18 mouse cellular contexts compared by ENCODE assay signal in genomic region chr14:108459356-108459755, GRCm38 (mm10).
A peak's percentile ranks its signal among the peaks of the same experiment; 100 is the strongest.
DNase-seq lines count a peak whose midpoint lies in the region; ATAC-seq and TF ChIP-seq lines count a peak whose summit lies in the region.
"Had no signal": no experiment of that assay in that cellular context is flagged by ENCODE, and none has a peak within 500 bp of the region (broad histone marks: within the 10 kb centered on the region; RNA-seq: fewer than 3 reads in every experiment).

No protein-coding gene starts in this region.

- DNase-seq in forebrain, embryonic 14.5 days (ENCODE audit: low spot score), result peak; percentile 61
- DNase-seq in kidney, adult 2 months, result peak; percentile 3
- DNase-seq in kidney, postnatal 14 days, result no peak
- DNase-seq in lung, embryonic 14.5 days, result peak; percentile 34
- no peak for DNase-seq in lung, postnatal 14 days
- DNase-seq in heart, adult 18-20 months, result no peak
- DNase-seq: adrenal gland, adult 2 months; adrenal gland, postnatal 25 days; cerebellum, adult 2 months; gastrocnemius, postnatal 10 days; heart, adult 2 months had no signal

- no peak overlapping the region for H3K4me3 ChIP-seq in forebrain, embryonic 14.5 days (ENCODE audit: low read depth, low read length)
- H3K4me3 ChIP-seq in forebrain, embryonic 15.5 days, result no peak overlapping the region
- H3K4me3 ChIP-seq in kidney, adult 2 months (ENCODE audit: insufficient read depth, low read depth, low read length), result no peak overlapping the region
- H3K4me3 ChIP-seq in lung, embryonic 14.5 days (ENCODE audit: low read depth, low read length), result no peak overlapping the region
- H3K4me3 ChIP-seq: heart, adult 2 months; heart, embryonic 12.5 days; hindbrain, embryonic 10.5 days; hindbrain, embryonic 15.5 days had no signal

- H3K27me3 ChIP-seq in forebrain, embryonic 14.5 days (replicated peaks; ENCODE audit: control insufficient read depth, insufficient read depth, low read length), result no peaks in the 10 kb centered on the region
- H3K27me3 ChIP-seq in forebrain, embryonic 15.5 days, result no peaks in the 10 kb centered on the region
- no peaks in the 10 kb centered on the region for H3K27me3 ChIP-seq in kidney, adult 2 months (replicated peaks; ENCODE audit: control insufficient read depth, insufficient read depth, low read length)
- no peaks in the 10 kb centered on the region for H3K27me3 ChIP-seq in lung, embryonic 14.5 days (ENCODE audit: insufficient read depth, low read length)
- H3K27me3 ChIP-seq: CH12.LX; heart, embryonic 12.5 days; hindbrain, embryonic 15.5 days had no signal

- TF ChIP-seq POLR2A in kidney, adult 2 months (IDR thresholded peaks at IDR 0.05; ENCODE audit: low read depth, low read length), result no peak

- no peak overlapping the region for H3K4me2 ChIP-seq in forebrain, embryonic 14.5 days (ENCODE audit: low read length)
- no peak overlapping the region for H3K4me2 ChIP-seq in forebrain, embryonic 15.5 days (replicated peaks)
- no peak overlapping the region for H3K4me2 ChIP-seq in lung, embryonic 14.5 days
- H3K4me2 ChIP-seq: heart, embryonic 12.5 days; hindbrain, embryonic 15.5 days had no signal

- H3K4me1 ChIP-seq in forebrain, embryonic 14.5 days (ENCODE audit: control insufficient read depth, insufficient read depth, low read length), result peaks cover 3% of the 10 kb centered on the region; the same call in 1 of the 2 replicates
- no peaks in the 10 kb centered on the region for H3K4me1 ChIP-seq in forebrain, embryonic 15.5 days
- no peaks in the 10 kb centered on the region for H3K4me1 ChIP-seq in kidney, adult 2 months (ENCODE audit: control insufficient read depth, insufficient read depth, low read length)
- no peaks in the 10 kb centered on the region for H3K4me1 ChIP-seq in lung, embryonic 14.5 days (ENCODE audit: insufficient read depth)
- H3K4me1 ChIP-seq: heart, embryonic 12.5 days; hindbrain, embryonic 10.5 days; hindbrain, embryonic 15.5 days had no signal

- no peak overlapping the region for H3K27ac ChIP-seq in forebrain, embryonic 14.5 days (ENCODE audit: low read depth, low read length)
- no peak overlapping the region for H3K27ac ChIP-seq in forebrain, embryonic 15.5 days (replicated peaks)
- H3K27ac ChIP-seq in kidney, adult 2 months (ENCODE audit: insufficient read depth, low read depth, low read length), result no peak overlapping the region
- no peak overlapping the region for H3K27ac ChIP-seq in lung, embryonic 14.5 days (ENCODE audit: low read depth)
- H3K27ac ChIP-seq: heart, adult 2 months; hindbrain, embryonic 10.5 days; hindbrain, embryonic 15.5 days had no signal

- no peak overlapping the region for H3K9ac ChIP-seq in forebrain, embryonic 14.5 days (ENCODE audit: low read length)
- no peak overlapping the region for H3K9ac ChIP-seq in forebrain, embryonic 15.5 days (replicated peaks)
- H3K9ac ChIP-seq in lung, embryonic 14.5 days, result no peak overlapping the region
- H3K9ac ChIP-seq: heart, embryonic 12.5 days; hindbrain, embryonic 15.5 days had no signal

- 55% methylated on average over 6 of the region's 6 CpGs for WGBS in forebrain, embryonic 14.5 days
- 44% methylated on average over 6 of the region's 6 CpGs for WGBS in forebrain, embryonic 15.5 days
- WGBS in kidney, adult 2 months, result 53% methylated on average over 6 of the region's 6 CpGs
- 52% methylated on average over 6 of the region's 6 CpGs for WGBS in lung, embryonic 14.5 days

- no peaks in the 10 kb centered on the region for H3K36me3 ChIP-seq in forebrain, embryonic 14.5 days (ENCODE audit: control insufficient read depth, insufficient read depth, low read length)
- H3K36me3 ChIP-seq in forebrain, embryonic 15.5 days, result no peaks in the 10 kb centered on the region
- no peaks in the 10 kb centered on the region for H3K36me3 ChIP-seq in kidney, adult 2 months (ENCODE audit: control insufficient read depth, insufficient read depth, low read length)
- no peaks in the 10 kb centered on the region for H3K36me3 ChIP-seq in lung, embryonic 14.5 days (ENCODE audit: insufficient read depth)
- H3K36me3 ChIP-seq: heart, embryonic 12.5 days; hindbrain, embryonic 10.5 days; hindbrain, embryonic 15.5 days had no signal

- 0 out of 2 replicates have a peak, but pooled peaks have one; percentile 32 for ATAC-seq in forebrain, embryonic 14.5 days
- no peak for ATAC-seq in forebrain, embryonic 15.5 days (replicated peaks)
- no peak for ATAC-seq in lung, embryonic 14.5 days (ENCODE audit: insufficient read depth)
- ATAC-seq: inflammation-experienced regulatory T-cells, adult 6 months; intestine, postnatal 0 days had no signal

- no peak for TF ChIP-seq CTCF in kidney, adult 2 months (conservative IDR thresholded peaks at IDR 0.05; ENCODE audit: insufficient read depth, insufficient read length, low read depth, low read length)
- TF ChIP-seq CTCF in lung, embryonic 14.5 days (IDR thresholded peaks at IDR 0.05; ENCODE audit: low read depth), result no peak

- no peaks in the 10 kb centered on the region for H3K9me3 ChIP-seq in forebrain, embryonic 14.5 days (replicated peaks; ENCODE audit: control insufficient read depth, low read length)
- no peaks in the 10 kb centered on the region for H3K9me3 ChIP-seq in forebrain, embryonic 15.5 days
- H3K9me3 ChIP-seq in lung, embryonic 14.5 days (ENCODE audit: low read depth, low read length), result no peaks in the 10 kb centered on the region
- H3K9me3 ChIP-seq: heart, embryonic 12.5 days; hindbrain, embryonic 10.5 days; hindbrain, embryonic 15.5 days had no signal

Comparison
In these comparisons a context has a peak if more than half of its experiments do, and no peak if none do; other contexts are left out.
1. DNase-seq: peak in forebrain, embryonic 14.5 days (single experiment), kidney, adult 2 months (single experiment) and lung, embryonic 14.5 days (single experiment); none in kidney, postnatal 14 days (single experiment), lung, postnatal 14 days (single experiment) and heart, adult 18-20 months (0 of 2).